Mouse (Mus musculus): ENCODE data around the gene Pappa. TPM values are rescaled to one million over a fixed set of nuclear protein-coding genes. Genes with fewer than 3 reads are reported as not detected.

Gene Pappa
- polyA plus RNA-seq, 1 experiment from 2014 or later, result 0.82 TPM

DNA sequence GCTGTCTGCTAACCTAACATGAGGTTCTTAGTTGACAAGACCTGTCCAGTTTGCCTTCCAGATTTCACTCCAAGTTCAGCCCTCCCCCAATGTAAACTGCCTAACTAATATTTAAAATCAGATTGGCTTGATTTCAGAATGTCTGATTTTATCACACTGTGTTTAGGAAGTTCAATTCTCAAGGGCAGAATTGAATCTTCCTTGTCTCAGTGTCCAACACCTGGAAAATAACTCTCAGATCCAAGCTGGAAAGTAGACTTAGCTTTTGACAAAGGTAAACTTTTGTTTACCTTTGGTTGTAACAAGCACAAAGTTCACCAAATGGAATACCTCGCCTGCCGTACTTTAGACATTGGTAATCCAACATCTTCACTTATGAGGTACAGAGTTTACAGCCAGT lies 252.6 kb downstream of the Pappa start:
- Histone ChIP-seq H3K9me3 (no peaks in the 10 kb centered on the region), H3K27me3 (no peaks in the 10 kb centered on the region), H3K9ac (no peak overlapping the region), H3K27ac (replicated peaks) (no peak overlapping the region), H3K4me3 (no peak overlapping the region), H3K36me3 (no peaks in the 10 kb centered on the region), H3K4me2 (no peak overlapping the region), H3K4me1 (replicated peaks) (no peaks in the 10 kb centered on the region)
- no peak for ATAC-seq (ENCODE audit: low FRiP score, low read depth)
- WGBS, result 97% methylated on average over 2 of the region's 2 CpGs

DNA sequence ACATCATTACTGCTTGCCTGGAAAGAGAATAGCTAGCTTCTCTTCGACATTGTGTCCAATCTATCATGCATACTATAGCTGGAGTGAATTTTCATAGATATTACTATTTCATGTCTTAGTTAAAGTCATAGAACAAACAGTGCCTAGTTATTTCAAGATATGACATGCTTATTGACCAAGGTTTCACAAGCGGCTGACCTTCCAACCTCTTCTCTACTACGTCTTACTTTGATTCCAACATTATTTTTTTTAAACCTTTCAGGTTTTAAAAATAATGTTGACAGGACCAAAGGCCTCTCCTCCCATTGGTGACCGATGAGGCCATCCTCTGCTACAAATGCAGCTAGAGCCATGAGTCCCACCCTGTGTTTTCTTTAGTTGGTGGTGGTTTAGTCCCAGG lies 255.5 kb downstream of the Pappa start:
- Histone ChIP-seq H3K4me3 (no peak overlapping the region), H3K9ac (no peak overlapping the region), H3K4me1 (replicated peaks) (no peaks in the 10 kb centered on the region), H3K36me3 (no peaks in the 10 kb centered on the region), H3K27ac (replicated peaks) (no peak overlapping the region), H3K9me3 (no peaks in the 10 kb centered on the region), H3K4me2 (no peak overlapping the region), H3K27me3 (no peaks in the 10 kb centered on the region)
- WGBS, result 94% methylated on average over 4 of the region's 4 CpGs
- ATAC-seq (ENCODE audit: low FRiP score, low read depth), result no peak

DNA sequence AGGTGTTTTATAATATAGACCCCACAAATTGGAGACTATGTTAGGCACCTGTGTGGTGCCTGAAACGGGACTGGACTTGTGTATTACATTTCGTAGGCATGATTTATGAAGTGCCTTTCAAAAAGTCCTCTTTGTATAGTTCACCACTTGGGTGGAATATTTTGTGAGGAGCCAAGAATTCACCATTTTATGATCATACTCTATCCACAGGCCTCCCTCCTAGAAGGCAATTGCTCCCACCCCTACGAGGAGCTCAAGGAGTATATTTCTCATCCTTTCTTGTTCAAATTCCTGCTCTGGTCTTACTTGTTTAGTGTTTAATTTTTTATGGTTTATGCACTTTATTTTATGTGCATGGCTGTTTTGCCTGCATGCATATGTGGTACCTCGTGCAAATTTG lies 259.1 kb downstream of the Pappa start:
- H3K36me3 ChIP-seq, result no peaks in the 10 kb centered on the region
- ATAC-seq (ENCODE audit: low FRiP score, low read depth), result no peak
- 91% methylated on average over 4 of the region's 4 CpGs for WGBS
- no peaks in the 10 kb centered on the region for H3K4me1 ChIP-seq (replicated peaks)
- H3K27ac ChIP-seq (replicated peaks), result no peak overlapping the region
- no peaks in the 10 kb centered on the region for H3K27me3 ChIP-seq
- H3K4me2 ChIP-seq, result no peak overlapping the region
- no peaks in the 10 kb centered on the region for H3K9me3 ChIP-seq
- H3K9ac ChIP-seq, result no peak overlapping the region
- no peak overlapping the region for H3K4me3 ChIP-seq

DNA sequence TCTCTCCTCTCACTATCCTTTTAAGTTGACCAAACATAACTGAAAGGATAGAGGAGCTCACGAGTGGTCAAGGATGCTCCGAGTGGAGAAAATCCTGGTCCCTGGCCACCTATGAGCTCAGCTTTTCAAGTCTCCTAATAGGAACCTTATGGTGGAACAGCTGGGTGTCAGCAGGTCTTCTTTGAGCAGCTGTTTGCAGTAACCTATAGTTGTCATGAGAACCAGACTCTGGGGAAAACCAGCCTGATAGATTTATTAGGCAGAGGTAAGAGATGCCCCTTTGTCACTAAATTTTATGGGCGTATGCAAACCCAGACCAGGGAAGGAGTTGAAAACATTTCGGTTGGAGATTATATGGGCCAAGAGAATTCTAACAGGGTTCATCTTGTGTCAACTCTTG lies 267.0 kb downstream of the Pappa start:
- no peaks in the 10 kb centered on the region for H3K36me3 ChIP-seq
- no peaks in the 10 kb centered on the region for H3K9me3 ChIP-seq
- H3K9ac ChIP-seq, result no peak overlapping the region
- H3K4me1 ChIP-seq (replicated peaks), result no peaks in the 10 kb centered on the region
- no peak for ATAC-seq (ENCODE audit: low FRiP score, low read depth)
- 72% methylated on average over 4 of the region's 4 CpGs for WGBS
- no peak overlapping the region for H3K4me2 ChIP-seq
- H3K27me3 ChIP-seq, result no peaks in the 10 kb centered on the region
- no peak overlapping the region for H3K4me3 ChIP-seq
- H3K27ac ChIP-seq (replicated peaks), result no peak overlapping the region

DNA sequence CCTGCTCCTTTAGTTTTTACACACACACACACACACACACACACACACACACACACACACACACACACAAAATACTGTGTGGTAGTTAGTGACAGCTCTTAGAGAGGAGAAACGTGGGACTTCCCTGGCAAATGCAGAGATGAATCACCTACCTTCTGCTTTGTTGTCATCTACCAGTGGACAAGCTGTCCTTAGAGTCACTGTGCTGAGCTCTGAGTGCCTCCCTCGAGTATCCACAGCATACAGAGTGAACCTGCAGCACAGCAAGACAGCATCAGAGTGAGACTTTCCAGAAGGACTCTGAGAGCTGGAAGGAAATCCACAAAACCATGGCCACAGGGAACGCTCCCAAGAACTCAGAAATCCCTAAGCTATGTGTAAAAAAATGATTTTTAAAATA lies 272.8 kb downstream of the Pappa start:
- no peak overlapping the region for H3K9ac ChIP-seq
- no peak overlapping the region for H3K27ac ChIP-seq (replicated peaks)
- no peak overlapping the region for H3K4me2 ChIP-seq
- ATAC-seq (ENCODE audit: low FRiP score, low read depth), result no peak
- no peaks in the 10 kb centered on the region for H3K27me3 ChIP-seq
- no peaks in the 10 kb centered on the region for H3K9me3 ChIP-seq
- no peaks in the 10 kb centered on the region for H3K36me3 ChIP-seq
- 73% methylated on average over 3 of the region's 3 CpGs for WGBS
- no peaks in the 10 kb centered on the region for H3K4me1 ChIP-seq (replicated peaks)
- H3K4me3 ChIP-seq, result no peak overlapping the region

DNA sequence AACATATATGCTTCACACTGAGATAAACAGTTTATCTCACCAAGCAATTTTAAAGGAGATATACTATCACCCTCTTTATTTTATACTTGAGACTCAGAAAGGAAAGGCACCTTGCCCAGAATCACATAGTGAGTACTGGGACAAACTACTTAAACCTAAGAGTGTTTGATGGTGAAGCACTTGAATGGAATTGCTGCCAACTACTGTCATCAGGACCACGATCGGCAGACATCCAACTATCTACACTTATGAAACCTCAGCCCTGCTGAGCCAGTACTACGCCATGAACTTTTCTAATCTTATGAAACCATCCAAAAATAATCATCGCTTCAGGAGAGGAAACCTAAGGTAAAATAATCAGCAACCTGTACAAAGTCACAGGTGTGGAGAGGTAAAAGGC lies 275.5 kb downstream of the Pappa start:
- Histone ChIP-seq H3K4me2 (no peak overlapping the region), H3K4me1 (replicated peaks) (no peaks in the 10 kb centered on the region), H3K36me3 (no peaks in the 10 kb centered on the region), H3K4me3 (no peak overlapping the region), H3K9me3 (no peaks in the 10 kb centered on the region), H3K27ac (replicated peaks) (no peak overlapping the region), H3K9ac (no peak overlapping the region), H3K27me3 (no peaks in the 10 kb centered on the region)
- ATAC-seq (ENCODE audit: low FRiP score, low read depth), result no peak
- 97% methylated on average over 4 of the region's 4 CpGs for WGBS

DNA sequence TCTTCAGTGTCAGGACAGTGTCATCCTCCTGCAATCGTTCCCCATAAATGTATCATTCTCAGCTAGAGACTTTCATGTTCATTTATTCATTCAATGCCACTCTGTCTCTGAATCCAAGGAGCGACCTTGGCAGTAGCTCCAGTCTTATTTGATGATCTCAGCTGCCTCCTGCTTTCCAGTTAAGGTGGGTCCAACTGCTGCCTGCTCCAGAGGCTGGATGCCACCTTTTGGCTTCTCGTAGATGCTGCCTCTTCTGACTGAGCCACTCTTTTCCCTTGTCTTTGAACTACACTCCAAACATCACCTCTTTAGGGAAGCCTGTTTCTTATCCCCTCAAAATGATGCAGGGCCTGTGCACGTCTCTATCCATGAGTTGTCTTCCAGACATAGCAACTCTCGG lies 278.3 kb downstream of the Pappa start:
- no peaks in the 10 kb centered on the region for H3K4me1 ChIP-seq (replicated peaks)
- H3K27ac ChIP-seq (replicated peaks), result no peak overlapping the region
- no peak for ATAC-seq (ENCODE audit: low FRiP score, low read depth)
- H3K9me3 ChIP-seq, result no peaks in the 10 kb centered on the region
- H3K4me3 ChIP-seq, result no peak overlapping the region
- H3K4me2 ChIP-seq, result no peak overlapping the region
- no peak overlapping the region for H3K9ac ChIP-seq
- 93% methylated on average over 5 of the region's 5 CpGs for WGBS
- no peaks in the 10 kb centered on the region for H3K36me3 ChIP-seq
- H3K27me3 ChIP-seq, result no peaks in the 10 kb centered on the region

DNA sequence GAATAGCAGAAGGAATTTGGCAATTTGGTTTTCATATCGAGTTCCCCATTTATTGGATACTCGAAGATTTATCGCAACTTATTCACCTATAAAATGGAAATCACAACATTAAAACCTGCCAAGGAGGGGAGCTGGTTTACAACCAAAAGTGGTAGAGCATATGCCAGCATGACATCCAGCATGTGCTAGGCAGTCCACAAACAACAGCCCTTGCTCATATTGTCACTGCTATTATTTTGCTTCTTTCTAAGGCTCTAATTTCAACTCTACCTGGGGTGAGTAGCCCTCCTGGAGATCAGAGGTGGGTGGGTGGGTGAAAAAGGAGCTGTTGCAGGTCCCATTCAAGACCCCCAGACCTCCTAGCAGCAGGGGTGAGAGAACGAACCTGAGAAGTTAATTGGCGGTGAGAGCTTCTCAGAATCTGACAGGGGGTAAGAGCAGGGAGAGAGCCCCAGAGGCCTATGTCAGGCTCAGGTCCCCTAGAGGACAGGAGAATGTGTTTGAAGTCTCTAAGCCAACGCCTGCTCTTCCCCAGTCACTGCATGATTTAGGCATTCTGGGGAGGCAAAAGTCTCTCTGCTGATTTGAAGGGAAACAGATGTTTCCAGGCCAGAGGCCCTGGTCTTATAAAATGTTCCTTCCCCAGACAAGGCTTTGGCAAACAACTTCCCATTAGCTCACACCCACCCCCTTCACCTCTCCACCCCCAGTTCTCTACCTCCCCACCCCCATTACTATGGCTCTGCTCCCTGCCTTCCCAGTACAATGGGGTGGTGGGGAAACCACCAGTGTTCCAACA lies 279.1 kb downstream of the Pappa start:
- ATAC-seq (ENCODE audit: low FRiP score, low read depth), result no peak
- no peaks in the 10 kb centered on the region for H3K27me3 ChIP-seq
- WGBS, result 76% methylated on average over 6 of the region's 6 CpGs

More for the DNA sequence above, 279.1 kb downstream of the Pappa start:
- H3K9ac ChIP-seq, result no peak overlapping the region
- no peak overlapping the region for H3K4me3 ChIP-seq
- H3K4me2 ChIP-seq, result no peak overlapping the region
- no peak overlapping the region for H3K27ac ChIP-seq (replicated peaks)
- no peaks in the 10 kb centered on the region for H3K4me1 ChIP-seq (replicated peaks)
- H3K36me3 ChIP-seq, result no peaks in the 10 kb centered on the region
- H3K9me3 ChIP-seq, result no peaks in the 10 kb centered on the region
